Mouse (Mus musculus): Measurements from ENCODE around the gene Zfp978.
"Not testable (repeated sequence)": the region's sequence is repeated elsewhere in the genome, so short reads cannot be mapped to it uniquely, and the experiment has no call there.

The Zfp978 gene

DNA sequence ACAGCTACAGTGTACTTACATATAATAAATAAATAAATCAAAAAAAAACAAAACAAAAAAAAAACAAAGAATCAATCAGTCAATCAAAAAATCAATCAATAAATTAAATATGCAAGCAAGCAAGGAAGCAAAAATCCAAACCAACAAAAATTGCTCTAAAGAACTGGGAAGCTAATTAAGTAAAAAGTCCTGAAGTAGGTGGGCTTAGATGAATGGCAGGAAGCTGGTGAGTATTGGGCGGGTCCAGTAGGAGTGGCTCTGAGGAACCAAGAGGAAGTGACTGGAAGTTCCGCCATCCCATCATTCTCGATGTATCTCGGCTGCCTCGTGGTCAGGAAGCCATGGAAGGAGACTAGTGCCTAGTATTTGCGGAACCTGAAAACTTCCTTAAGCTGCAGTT is at the start of gene Zfp978:
Gene Zfp978 (plus strand): TSS at position 301 of the 400 bp plus-strand sequence.
- DNase-seq, result not testable (repeated sequence)

DNA sequence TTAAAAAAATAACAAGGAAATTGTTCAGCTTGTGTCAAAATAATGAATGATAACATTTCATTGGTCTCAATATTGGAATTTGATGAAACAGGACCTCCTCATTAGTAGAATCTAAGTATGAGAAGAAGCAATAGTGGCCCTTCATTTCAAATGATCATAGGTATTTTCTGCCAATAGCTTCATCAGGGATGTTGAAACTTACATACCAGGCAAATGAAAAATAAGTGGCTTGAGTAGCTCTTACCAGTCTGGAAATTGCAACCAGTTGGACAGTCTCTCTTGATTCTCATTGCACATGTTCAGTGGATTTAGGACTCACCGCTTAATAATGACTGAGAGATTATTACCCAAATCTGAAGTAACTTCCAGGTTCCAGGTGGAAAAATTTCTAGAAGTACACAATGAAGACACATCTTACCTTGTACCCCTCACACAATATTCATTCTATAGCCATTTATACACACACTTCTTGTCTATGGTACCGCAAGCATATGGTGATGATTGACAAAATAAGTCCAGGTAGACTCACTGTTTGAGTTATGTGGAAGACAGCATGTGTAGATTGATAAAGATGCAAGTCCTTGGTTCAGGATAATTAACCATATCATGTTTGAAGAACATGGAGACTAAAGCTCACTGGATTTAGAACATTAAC is 25.9 kb upstream of the Zfp978 start:
- not testable (repeated sequence) for DNase-seq

DNA sequence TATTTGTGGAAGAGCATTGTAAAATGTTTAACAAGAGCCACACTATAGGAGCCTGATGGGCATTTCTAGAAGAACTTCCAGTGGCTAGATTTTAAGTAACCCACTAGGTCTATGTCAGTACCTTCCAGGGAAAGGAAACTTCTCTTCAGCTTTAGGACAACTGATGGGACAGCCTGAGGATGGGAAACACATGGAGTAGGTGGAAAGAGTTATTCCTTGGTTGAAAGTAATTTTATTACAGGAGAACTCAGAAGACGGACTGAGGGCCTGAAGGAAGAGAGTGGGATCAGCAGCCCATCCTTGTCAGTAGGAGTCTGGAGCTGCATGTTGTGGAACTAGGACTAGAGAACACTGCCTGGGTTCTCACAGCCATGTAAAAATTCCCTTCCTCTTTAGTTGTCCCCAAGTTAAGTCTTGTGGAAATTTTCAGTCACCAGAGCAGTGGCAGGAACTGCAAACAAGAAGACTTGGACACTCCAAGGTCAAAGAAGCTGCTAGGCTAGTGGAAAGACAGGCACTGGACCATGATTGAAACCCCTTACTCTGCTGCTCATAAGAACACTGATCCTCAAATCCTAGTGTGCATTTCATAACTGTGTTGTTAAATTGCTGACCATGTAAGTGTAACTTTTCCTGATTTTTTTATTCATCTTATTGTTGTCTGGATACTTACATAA is 25.3 kb upstream of the Zfp978 start:
- DNase-seq, result not testable (repeated sequence)

- DNase-seq, result not testable (repeated sequence)
These were observed 24.5 kb upstream of the Zfp978 start for GRCm38 (mm10) chr4:147336368-147337195.

DNA sequence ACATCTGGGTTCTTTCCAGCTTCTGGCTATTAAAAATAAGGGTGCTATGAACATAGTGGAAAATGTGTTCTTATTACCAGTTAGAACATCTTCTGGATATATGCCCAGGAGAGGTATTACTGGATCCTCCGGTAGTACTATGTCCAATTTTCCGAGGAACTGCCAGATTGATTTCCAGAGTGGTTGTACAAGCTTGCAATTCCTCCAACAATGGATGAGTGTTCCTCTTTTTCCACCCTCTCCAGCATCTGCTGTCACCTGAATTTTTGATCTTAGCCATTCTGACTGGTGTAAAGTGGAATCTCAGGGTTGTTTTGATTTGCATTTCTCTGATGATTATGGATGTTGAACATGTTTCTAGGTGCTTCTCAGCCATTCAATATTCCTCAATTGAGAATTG is 23.6 kb upstream of the Zfp978 start:
- not testable (repeated sequence) for DNase-seq

DNA sequence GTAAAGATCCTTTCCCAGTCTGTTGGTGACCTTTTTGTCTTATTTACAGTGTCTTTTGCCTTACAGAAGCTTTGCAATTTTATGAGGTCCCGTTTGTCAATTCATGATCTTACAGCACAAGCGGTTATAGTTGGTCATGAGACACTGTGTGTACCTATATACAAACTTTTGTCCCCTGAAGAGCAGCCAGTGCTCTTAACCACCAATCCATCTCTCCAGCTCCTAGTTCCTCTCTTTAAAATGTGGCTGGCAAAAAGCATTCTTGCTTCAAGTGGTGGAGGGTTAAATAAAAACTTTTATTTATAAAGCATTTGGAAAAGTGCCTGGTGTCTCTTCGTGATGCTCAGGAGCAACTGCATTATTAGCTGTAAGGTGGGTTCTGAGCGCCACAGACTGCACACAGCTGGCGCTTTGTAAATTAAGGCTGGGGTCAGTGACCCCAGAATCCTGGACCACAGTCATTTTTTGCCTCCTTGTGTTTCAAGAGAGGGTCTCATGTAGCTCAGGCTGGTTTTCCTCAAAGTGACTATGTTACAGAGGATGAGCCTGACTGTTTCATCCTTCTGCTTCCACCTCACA is 23.0 kb upstream of the Zfp978 start:
- no peak for DNase-seq

GRCm38 (mm10) chr4:147338706-147339105 is 22.4 kb upstream of the Zfp978 start:
- not testable (repeated sequence) for DNase-seq

- not testable (repeated sequence) for DNase-seq
These were observed 21.4 kb upstream of the Zfp978 start for GRCm38 (mm10) chr4:147339601-147340219.

DNA sequence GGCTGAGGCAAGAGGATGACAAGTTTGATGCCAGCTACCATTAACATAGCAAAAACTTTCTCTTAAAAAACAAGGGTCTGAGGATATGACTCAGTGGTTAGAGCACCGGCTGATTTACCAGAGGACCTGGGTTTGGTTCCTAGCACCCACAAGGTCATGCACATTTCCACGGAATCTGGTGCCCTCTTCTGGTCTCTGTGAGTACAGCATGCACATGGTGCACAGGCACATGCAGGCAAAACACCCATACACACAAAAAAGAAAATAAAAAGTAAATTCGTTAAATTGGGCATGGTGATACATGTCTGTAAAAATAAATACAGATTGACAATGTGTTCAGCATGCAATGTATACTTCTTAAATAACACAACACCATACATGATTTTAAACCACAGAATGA is 20.9 kb upstream of the Zfp978 start:
- not testable (repeated sequence) for DNase-seq

GRCm38 (mm10) chr4:147340876-147341275 is 20.2 kb upstream of the Zfp978 start:
- not testable (repeated sequence) for DNase-seq

- DNase-seq, result not testable (repeated sequence)
These were observed 17.8 kb upstream of the Zfp978 start for GRCm38 (mm10) chr4:147343042-147343908.

- not testable (repeated sequence) for DNase-seq
These were observed 16.0 kb upstream of the Zfp978 start for GRCm38 (mm10) chr4:147345061-147345554.

GRCm38 (mm10) chr4:147346361-147347035 is 14.6 kb upstream of the Zfp978 start:
- DNase-seq, result not testable (repeated sequence)

DNA sequence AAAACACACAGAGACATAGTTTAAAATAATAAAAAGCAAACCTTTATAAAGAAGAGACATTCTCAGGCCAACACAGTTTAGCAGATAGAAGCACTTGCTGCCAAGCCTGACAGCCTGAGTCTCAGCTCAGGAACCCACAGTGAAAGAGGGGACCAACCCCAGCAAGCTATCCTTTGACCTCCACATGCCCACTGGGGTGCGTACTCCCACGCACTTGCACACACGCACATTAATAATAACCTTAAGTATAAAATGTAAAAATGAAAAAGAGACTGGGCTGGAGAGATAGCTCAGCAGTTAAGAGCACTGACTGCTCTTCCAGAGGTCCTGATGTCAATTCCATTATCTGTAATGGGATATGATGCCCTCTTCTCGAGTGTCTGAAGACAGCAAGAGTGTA is 13.8 kb upstream of the Zfp978 start:
- not testable (repeated sequence) for DNase-seq

GRCm38 (mm10) chr4:147347880-147348279 is 13.2 kb upstream of the Zfp978 start:
- DNase-seq, result not testable (repeated sequence)

DNA sequence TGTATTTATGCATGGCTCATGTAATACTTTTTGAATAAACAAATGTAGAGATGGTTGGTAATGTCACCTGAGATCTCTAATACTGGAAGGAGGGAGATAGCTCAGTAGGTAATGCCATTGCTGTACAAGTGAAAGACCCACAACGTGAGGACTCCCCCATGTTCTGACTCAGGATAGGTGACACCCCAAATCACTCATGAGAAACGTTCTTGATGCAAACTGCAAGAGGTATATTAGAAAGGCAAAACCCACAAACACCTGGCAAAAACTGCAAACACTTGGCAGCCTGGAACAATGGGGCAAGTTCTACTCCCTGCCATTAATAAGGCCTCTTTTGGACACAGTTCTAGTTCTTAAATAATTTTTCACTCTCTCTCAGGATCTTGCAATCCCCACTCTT is 12.7 kb upstream of the Zfp978 start:
- DNase-seq, result not testable (repeated sequence)

GRCm38 (mm10) chr4:147348906-147349686 is 12.0 kb upstream of the Zfp978 start:
- not testable (repeated sequence) for DNase-seq

DNA sequence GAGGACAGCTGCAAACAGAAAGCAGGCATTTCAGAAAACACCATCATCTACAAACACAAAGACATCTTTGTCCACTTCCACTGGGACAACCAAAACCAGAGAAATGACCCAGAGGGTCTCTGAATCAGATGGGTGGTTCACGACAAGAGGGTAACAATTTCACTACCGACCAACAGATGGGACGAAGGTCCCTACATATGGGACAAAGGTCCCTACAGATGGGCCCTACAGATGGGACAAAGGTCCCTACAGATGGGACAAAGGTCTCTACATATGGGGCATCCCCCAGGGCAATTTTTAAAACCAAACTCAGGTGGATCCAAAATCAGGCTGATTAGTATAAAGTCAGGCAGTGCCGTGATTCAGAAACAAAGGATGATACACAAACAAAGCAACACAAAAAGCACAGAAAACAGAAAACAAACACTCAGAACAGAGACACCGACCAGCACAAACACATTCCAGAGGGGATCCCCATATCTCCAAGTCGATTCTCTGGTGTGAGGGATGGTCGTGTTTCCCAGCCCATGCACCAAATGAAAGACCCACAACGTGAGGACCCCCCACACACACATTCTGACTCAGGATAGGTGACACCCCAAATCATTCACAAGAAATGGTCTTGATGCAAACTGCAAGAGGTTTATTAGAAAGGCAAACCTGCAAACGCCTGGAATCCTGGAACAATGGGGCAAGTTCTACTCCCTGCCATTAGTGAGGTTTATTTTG is 11.3 kb upstream of the Zfp978 start:
- DNase-seq, result not testable (repeated sequence)

- not testable (repeated sequence) for DNase-seq
These were observed 10.6 kb upstream of the Zfp978 start for GRCm38 (mm10) chr4:147350541-147350940.

All from kidney, postnatal 10 days (tissue).